Mouse (Mus musculus) spleen, postnatal 4 days (tissue): ENCODE data around the gene Rnf34.

ENCODE experiments used
- DNase-seq, 2 experiments: peaks; one replicate each; pipeline ENCODE4 v3.0.0; 2022; ENCODE audit warnings: low spot score in 2 of 2

The Rnf34 gene

DNA sequence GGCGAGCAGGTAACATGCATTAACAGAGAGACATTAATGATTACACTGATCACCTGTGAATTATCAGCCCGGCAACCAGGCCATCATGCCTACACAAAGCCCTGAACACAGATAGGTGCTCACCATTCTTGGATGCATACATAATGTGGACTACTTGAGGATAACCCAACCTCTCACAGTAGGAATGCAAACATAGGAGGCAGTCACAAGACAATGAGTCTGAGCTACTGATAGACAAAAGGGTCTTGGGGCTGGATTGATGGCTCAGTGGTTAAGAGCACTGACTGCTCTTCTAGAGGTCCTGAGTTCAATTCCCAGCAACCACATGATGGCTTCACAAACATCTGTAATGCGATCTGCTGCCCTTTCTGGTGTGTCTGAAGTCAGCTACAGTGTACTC, 22.8 kb downstream of the Rnf34 start:
- DNase-seq: no peak

DNA sequence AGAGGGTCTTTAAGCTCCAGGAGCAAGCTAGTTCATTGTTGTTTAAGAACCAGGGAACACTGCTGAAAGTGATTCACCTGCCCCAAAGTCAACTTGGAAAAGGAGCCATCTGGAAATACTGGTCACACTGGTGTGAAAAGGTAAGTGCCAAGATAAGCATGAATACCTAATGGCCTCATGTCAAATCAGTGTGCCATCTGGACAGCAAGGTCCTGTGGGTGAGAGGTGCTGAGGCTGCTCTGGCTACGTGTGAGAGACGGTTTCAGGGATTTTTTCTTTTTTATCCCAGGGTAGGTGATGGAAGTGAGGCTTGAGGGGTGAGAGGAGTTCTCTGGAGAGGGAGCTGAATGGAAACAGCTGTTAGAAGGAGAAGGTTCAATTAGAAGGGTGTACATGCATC, 23.7 kb downstream of the Rnf34 start:
- no peak for DNase-seq

DNA sequence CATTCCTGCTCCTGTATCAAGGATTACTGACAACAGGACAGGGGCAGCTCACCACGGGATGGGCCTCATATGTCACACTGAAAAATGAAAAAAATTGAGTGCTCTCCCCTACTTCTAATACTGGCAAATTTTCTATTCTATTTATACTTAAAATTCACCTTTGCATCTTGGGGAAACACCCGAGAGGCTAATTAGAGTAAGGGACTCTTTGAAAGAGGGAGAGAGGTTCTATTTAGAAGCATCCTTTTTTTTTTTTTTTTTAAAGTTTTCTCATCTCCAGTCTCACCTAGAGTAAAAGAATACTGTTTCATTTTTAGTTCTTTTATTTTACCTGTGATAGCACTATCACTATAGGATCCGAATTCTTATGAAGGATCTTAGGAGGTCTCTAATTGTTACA, 24.5 kb downstream of the Rnf34 start:
- DNase-seq: no peak

DNA sequence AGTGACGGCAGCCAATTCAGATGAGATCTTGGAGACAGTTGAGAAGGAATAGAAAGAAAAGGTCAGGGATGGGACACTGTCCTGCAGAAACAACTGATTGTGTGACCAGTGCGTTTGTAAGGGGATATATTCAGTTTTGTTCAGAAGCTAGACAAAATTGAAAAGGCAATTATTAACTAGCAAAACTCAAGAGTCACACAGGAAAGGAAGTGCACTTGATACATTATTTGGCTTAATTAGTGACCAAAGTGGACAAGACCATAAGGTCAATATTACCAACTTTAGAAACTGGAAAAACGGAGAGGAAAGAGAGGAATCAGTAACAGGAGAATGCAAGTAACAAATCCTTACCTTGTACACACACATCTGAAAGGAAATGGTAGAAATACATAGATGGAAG, 26.8 kb downstream of the Rnf34 start:
- no peak for DNase-seq

DNA sequence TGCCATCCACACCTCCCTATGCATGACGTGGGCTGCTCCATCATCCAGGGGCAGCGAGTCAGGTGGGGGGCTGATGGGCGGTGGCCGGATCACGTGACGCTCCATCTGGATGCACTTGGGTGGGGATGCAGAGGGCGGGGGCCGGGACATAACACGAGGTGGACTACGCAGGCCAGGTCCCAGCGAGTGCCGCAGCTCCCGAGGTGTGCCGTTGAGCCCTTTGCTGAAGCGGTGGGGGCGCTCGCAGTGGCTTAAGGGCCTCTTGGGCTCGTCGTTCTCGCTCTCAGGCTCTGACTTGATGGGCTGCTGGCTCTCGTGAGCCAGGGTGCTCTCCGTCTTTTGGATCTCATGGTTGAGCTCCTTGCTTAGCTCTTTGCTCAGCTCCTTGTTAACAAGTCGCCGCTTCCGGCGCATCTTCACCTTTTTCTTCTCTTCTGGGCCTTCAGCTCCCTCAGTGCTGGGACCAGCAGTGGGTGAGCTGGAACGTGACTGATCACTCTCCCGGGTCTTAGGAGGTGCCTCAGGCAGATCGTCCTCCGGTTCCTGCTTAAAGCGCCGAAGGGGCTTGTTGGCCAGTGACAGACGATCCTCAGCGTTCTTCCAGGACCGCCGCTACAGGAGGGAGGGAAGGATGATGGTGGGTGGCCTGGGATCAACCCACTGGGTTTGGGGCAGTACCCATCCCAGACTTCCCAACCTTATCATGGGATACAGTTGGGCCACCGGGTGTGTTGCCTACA, 30.6 kb downstream of the Rnf34 start:
- DNase-seq: no peak

DNA sequence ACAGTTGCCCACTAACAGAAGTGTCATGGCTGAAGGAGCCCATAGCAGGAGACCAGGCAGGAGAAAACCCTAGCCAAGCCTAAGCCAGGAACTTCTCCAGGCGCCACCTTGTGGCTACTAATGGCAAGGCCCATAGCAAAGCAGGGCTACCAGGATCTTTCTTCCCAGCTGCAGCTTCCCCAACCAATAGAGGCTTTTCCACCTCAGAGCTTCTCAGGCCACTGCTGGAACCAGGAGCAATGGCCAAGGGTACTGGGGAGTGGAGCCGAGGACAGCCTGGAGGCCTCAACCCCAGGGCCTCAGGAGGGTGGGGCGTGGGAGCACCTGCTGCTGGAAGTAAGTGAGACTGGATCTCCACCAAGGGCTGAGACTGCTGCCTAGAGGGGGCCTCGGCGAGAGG, 31.5 kb downstream of the Rnf34 start:
- DNase-seq: peak; percentile 57 to 84

DNA sequence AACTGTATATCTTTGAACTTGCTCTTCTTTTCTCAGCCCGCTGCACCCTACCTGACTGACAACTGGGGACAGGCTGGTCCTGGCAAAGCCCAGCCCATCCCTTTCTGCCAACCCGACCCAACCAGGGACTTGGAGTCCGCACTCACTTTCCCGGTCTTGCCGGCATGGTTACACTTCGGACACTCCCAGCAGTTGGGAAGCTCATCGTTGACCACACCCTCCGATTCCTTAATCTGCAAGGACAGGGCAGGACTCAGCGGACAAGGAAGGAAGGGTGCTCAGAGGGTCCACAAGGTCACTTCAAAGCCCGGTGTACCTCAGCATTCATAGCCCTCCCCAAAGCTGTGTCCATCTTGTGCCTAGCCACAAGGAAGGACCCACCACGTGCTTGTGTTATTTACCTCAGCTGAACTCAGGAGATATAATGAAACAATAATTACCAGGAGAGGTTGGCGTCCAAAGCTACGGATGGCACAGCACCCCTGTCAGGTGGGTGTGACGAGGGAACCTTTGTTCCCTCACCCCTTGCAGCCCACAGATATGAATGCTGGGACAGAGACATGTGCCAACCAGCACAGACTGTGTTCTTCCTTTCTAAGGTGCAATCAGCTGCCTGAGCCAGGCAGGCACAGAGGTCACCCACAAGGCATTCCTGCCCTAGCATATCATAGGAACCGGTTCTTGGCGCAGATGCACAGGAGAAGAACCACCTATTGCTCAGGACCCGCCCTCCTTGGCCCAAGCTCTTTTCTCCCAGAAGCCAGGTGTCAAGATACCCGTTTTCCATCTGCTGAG, 32.6 kb downstream of the Rnf34 start:
- DNase-seq: no peak

DNA sequence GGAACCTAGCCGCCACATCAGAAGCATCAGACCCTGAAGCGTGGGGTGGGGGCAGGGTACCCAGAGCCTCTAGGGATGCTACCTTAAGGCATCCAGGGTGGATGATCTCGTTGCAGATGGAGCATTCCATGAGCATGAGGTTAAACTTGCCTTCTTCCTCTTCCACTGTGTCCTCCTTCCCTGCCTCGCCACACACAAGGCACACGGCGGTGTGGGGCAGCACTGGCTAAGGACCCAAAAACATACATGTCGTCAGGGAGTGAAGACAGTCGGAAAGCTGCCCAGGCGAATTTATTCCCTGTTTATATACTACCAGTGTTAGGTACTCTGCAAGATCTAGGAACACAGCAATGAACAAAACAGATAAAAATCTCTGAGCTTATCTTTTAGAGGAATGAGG, 33.4 kb downstream of the Rnf34 start:
- no peak for DNase-seq

DNA sequence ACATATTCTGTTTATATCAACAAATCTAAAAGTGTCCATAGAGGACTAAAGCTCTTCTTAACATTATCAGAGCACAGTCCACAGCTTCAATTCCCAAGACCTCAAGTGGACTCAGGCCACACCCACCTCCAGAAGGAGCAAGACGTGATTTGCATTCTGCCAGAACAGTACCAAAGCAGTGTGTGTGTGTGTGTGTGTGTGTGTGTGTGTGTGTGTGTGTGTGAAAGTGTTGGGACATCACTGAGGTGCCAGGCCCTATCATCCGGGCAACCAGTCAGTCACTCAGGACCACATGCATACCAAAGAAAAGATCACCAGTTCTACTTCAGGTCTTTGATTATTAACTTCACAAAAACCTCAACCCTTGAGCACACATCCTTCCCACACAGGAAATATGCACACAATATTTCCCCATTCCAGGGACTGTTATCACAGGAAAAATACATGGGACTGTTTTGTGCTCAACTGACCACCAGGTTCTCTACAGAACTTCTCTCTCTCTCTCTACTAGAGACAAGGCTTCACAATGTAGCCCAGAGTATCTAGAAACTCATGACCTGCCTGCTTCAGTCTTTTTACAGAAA, 33.9 kb downstream of the Rnf34 start:
- DNase-seq: no peak

DNA sequence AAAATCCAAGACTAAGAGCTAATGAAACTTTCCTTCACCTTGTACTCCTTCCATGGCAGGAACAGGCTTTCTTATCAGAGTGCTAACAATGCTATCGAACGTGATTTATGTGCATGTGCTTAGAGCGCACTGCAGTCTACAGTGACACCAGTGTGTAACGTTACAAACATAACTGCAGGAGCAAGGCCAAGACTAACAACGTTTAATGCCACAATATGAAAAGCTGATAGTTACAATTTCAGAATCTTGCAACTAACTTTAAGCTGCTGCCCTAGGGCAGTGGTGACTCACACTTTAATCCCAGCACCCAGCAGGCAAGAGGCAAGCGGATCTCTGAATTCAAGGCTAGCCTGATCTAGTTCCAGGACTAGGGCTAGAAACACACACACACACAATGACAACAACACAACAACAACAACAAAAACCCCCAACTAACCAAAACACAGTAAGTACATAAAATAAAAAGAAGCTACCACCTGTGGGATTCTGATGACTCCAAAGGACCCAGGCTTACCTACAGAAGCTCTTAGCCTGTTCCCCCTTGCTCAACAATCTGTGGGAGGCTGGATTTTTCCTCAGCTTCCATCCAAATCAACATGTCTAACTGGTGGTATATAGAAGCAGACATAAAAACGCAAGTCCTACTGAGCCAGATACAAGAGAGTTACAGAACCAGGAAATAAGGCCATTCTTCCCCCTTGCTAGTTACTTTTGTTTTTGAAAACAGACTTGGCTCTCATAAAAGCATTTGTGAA, 34.9 kb downstream of the Rnf34 start:
- no peak for DNase-seq

DNA sequence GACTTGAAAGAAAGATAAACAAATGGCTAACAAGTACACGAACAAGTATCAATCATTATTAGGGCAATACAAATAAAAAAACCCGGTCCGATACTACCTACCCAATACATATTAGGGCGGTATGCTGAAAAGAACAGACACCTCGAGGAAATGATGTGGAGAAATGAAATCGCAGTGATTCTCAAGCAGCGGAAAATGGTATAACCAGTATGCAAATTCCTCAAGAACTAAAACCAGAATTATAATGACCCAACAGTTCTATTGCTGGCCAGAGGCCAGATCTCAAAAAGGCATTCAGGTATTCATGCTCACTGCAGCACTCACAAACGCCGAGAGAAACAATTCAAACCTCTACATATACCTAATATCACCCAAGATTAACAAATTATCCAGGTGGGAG, 37.2 kb downstream of the Rnf34 start:
- no peak for DNase-seq

DNA sequence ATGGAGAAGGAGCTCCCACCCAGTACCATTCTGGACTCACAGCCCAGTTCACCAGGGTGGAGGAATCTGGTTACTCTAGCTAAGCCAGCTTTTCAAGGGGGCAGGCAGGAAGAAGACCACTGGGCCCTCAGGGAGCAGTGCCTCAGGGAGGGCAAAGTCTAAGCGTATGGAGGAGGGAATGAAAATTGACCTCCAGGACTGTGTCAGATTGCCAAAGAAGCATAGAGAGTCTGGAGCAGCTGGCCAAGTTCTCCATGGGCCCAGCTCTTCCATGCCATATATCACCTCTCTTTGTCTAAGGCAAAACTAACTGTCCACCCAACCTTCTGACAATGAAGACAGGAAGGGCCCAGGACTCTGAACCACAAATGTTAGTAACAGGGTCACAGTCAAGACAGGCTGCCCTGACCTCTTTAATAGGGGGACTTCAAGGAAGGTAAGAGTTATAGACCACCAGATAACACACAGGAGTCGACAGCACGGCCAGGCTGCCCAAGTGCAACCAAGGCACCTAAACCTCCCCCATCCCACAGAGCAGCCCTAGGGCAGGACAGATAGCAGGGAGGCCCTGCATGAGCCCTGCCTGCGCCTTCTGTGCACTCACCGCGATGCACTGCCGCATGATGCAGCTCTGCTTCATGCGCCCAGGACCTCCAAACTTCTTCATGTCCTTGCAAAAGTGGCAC, 38.2 kb downstream of the Rnf34 start:
- DNase-seq: no peak

DNA sequence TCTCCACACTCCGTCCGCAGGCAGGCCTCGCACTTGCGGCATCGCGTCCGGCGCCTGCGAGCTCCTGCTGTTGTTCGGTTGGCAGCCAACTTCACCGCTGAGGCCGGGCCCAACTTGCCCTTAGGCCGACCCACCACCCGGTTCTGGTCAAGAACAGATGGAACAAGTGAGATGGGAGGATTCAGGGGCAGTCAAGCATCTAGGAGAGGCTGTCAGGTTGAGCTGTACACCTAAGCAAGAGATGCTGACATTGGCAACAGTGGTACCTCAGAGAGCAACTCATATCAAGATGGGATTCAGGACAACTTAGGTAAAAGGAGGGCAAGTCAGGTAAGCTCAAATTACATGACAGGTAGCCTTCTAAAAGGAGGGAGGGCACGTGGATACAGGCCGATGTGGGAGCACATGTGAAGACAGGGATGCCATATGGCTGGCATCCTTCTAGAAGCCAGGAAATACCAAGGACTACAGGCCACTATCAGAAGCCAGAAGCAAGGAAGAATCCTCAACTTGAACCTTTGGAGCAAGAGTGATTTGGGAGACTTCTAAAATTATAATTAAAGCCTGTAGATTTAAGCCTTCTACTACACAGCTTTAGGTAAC, 38.9 kb downstream of the Rnf34 start:
- DNase-seq: no peak

DNA sequence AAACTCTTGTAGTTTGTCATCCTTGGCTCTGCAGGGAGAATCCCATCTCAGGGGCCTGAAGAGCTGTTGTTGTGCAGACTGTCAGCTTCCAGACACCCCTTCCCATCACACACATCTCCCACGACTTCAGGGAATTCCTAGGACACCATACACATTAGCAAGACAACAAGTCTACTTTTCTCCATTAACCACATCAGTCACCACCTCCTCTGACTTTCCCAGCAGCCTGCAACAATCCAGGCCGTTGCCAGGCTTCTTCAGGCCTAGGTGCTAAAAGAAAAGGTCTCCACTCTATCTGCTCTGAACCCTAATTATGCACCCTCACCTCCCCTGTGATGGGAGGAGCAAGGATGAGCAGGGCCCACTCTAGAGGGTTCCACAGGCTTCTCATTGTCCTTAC, 40.5 kb downstream of the Rnf34 start:
- no peak for DNase-seq

DNA sequence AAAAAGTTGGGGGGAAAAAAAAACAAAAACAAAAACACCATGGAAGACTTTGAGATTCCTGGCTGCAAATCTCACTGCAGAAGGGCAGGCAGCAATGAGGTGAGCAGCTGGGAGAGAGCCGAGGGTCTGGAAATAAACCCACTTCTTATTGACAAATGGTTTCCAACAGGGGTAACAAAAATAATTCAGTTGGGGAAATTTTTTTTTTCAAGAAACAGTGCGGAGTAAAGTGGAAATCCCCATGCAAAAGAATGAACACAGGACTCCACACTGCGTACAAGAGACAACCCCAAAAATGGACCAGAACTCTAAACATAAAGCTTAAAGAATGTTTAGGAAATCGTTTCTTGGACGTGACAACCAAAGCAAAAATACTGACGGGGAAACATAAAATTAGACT, 43.4 kb downstream of the Rnf34 start:
- no peak for DNase-seq

DNA sequence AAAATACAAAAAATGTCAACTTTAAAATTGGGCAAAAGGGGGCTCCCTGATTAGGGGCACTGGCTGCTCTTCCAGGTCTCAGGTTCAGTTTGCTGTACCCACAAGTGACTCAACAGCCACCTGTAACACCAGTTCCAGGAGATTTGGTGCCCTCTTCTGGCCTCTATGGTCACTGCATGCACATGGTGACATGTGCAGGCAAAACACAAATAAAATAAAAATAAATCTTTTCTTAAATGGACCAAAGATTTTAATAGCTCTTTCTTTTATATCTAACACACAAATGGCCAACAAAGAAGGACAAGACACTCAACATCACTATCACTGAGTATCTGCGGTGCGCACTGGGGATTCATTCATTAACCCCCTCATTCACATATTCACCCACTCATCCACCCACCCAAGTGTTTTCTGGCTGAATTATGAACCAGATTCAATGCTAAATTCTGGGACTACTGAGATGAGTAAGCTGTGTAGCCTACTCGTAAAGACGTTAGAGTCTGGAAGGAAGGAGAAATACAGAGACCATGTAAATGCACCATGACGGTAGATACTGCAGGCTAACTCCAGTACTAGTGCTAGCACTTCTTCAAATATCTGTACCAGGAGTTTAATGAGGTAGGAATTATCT, 44.3 kb downstream of the Rnf34 start:
- DNase-seq: peak; percentile 74 to 90

DNA sequence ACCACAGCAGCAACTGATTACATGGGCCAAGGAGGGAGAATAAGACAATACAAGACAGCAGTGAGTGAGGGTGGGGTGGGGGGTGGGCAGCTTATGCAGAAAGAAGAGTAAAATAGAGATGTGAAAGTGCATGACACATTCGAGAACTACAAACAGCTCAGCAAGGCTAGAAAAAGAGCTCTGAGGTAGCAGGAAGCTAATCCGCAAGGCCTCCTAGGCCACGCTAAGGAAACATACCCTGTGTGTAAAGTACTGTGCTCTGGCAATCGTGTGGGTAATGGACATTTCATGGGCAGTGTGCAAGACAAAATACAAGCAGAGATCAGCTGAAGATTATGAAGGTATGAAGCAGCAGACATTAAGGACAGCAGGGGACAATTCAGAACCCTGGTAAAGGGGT, 45.0 kb downstream of the Rnf34 start:
- DNase-seq: no peak

DNA sequence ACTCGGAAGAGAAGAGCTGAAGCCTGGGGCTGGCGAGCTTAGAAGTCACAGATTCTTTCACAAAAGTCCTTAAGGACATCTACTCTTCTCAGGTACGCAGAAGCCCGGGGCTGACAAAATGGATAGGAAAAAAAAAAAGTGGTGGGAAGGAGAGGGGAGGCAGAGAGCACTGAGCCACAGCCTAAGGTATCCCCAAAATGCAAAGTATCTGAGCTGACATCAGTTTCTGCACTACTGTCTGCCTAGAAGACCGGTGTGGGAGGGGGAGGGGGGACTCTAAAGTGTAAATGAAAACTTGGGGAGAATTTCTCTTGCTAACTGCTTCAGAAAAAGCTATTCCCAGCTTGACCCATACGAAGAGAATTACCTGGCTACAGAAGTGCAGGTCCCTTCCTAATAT, 48.3 kb downstream of the Rnf34 start:
- DNase-seq: no peak

DNA sequence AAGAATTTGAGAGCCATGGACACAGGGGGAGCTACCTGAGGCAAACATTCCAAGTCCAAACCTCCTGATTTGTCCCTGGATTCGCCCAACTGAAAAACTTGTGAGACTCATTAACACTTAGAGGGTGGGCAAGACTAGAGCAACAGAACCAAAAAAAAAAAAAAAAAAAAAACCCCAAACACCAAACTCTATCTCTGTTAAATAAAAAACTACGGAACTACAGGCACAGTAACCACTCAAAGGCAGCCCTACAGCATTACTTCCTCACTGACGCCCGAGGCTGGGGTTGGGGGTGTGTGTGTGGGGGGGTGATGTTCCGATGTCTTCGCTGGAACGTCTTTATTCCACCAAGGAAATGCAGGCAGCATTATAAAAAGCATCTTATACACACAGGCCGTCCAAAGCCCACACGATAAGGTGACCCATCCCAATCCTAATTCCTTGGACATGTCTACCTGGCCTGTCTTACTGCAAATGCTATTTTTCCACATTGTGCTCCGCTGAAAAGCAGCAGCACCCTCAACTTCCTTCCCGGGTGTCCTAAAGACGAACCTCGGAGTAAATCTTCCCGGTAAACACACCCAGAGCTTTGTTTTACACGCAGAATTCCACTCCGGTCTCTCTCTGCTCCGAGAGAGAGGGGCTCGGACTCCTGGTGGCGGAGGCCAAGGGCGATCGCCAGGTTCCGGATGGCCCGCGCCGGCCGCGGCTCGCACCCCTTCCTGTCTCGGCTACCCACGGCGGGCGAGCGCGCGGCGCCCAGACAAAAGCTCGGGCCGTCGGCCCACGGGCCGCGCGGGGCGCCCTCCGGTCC, 49.3 kb downstream of the Rnf34 start:
- DNase-seq: peak; percentile 36 to 77
